Mouse (Mus musculus) C2C12 (cell line): Measurements from ENCODE around the gene Dis3l.

Experiments
- CTCF ChIP-seq: IDR thresholded peaks from one replicate; pipeline ENCODE4 v1.5.1; 2011; ENCODE audit not compliant: control insufficient read depth, insufficient read depth, insufficient read length
- MYOD1 ChIP-seq: IDR thresholded peaks from one replicate; pipeline ENCODE4 v1.6.1; 2011; ENCODE audit warnings: low read depth; ENCODE audit not compliant: control insufficient read depth, insufficient read length
- USF1 ChIP-seq: IDR thresholded peaks from one replicate; pipeline ENCODE4 v1.6.1; 2011; ENCODE audit warnings: low read depth, mild to moderate bottlenecking, control low read depth, moderate library complexity

- TF ChIP-seq CTCF (no peak), MYOD1 (no peak), USF1 (no peak)
Measured at GRCm38 (mm10) chr9:64341671-64342070, 583 bp upstream of the Dis3l start.
